Mouse (Mus musculus): Measurements from ENCODE around the gene Htr6. TPM values are rescaled to one million over a fixed set of nuclear protein-coding genes. Genes with fewer than 3 reads are reported as not detected.

Htr6 gene
- total RNA-seq, 2 experiments from 2014 or later, result not detected

DNA sequence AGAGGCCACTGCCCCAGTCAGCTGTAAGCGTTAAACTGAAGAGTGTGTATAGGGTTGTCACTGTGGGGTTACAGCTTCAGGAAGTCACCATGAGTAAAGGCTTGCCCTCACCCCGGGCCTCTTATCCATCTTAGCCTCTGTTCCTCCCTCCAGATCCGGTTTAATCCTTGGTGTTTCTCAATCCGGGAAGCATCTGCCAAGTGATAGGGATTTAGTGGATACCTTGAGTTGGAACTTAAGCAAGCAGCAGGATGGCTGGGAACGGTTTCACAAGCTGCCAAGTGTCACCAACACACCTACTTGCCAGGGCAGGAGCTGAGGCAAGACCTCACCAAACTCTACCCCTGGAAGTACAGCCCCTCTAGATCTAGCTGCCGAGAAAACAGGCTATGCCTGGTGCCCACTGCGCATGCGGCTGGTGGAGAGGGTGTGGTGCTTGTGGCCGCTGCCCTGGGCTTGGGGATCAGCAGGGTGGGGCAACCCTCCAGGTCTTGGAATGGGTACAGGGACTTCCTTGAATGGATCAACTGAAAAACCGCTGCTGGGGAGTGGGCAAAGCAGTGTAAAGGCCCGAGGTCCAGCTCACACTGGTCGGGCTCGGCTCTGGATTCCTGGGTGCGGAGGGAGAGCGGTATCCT, 15.1 kb upstream of the Htr6 start:
- intact Hi-C loops (cut with DNase I), result loop anchor here (5.0 kb wide), 1 partner anchor 102 kb away; the partner anchor contains the start of gene Capzb
- peak in 1 of 2 experiments; percentile 43 for DNase-seq

DNA sequence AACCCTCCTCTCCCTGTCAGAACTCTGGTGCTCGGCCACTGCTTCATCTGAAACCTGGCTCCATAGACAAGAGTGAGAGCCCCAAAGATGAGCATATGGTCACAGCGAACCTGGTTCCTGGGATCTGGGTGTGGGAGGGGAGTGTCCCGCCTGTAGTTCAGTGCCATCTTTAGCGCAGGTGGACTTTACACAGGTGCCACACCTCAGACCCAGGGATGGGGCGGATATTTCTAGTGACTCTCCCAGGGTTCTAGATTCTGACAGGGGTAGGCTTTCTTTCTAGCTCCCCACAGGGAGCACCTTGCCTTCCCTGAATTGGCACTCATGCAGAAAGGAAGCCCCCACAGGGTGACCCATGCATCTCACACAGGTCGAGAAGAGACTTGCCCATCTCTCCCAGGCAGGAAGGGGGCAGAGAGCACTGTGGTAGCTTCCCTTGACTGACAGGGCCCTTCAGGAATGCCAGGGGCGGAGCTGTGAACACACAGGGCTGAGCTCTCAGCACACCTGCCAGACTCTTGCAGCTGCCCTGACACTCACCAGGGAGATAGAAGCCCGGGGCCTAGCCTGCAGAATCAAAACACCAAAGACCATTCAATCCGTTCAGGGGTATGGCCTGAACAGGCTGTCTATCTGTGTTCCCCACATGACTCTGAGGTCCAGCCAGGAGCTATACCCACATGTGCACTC, 13.8 kb upstream of the Htr6 start:
- no peak for DNase-seq

GRCm38 (mm10) chr4:139086984-139087383, 11.6 kb upstream of the Htr6 start:
- intact Hi-C loops (cut with DNase I), result loop anchor here (2.0 kb wide), 2 partner anchors 164 to 202 kb away; no protein-coding TSS in a partner anchor
- no peak for DNase-seq

More for the DNA sequence above, 13.8 kb upstream of the Htr6 start:
- intact Hi-C loops (cut with DNase I), result no loop called here

DNA sequence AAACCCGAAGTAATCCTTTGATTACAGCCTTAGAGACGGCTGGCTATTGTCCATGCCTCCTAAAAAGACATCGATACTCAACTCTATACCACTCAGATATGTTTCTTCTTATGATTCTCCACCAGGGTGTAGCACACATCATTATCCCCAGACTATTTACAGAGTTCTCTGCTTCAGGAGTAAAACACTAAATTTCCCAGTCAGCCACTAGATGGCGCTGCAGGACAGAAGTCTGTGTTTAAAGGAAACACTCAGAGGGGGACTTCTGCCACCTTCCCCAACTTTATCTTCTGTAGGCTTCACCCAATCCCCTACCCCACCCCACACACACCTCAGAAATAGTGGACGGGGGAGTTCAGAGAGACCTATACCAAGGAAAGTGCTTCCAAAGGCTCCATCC, 10.7 kb upstream of the Htr6 start:
- peak; percentile 61 to 76 for DNase-seq
- intact Hi-C loops (cut with DNase I), result loop anchor here (2.0 kb wide), 2 partner anchors 165 to 203 kb away; no protein-coding TSS in a partner anchor

GRCm38 (mm10) chr4:139085337-139085736, 10.0 kb upstream of the Htr6 start:
- DNase-seq, result no peak
- intact Hi-C loops (cut with DNase I), result no loop called here

DNA sequence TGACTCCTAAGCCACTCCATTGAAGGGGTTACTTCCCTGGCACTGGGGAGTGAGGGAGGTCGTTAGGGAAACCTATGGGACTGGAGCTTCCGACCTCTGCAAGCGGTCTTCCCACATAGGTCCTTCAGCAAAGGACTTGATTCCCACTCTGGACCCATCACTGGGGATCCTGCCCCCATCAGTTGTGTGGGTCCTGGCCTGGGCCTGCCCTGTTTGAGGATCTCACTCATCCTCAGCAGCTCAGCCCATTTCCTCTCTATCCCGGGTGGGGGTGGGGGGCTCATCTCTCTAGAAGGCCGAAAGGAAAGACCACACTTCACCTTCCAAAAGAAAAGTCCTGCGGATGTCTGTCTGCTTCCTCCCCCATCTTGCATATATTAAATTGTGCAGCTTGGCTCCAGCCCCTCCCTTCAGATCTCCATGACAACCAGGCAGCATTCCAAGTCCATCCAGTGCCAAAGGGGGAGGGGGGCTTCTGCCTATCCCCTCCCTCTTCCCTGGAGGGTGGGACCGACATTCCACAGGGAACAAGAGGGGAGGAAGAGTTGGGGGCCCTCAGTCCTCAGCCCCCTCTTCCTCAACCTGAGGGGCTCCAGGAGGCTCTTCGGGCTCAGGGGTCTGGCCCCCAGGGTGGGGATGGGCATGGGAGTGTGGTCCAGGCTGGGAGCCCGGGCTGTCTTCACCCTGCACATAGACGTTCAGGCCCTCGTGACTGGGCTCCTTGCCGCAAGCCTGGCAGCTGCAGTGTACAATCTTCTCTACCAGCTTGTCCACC, 7.6 kb upstream of the Htr6 start:
- DNase-seq, result no peak
- intact Hi-C loops (cut with DNase I), result loop anchor here (2.0 kb wide), 1 partner anchor 254 kb away; no protein-coding TSS in a partner anchor

DNA sequence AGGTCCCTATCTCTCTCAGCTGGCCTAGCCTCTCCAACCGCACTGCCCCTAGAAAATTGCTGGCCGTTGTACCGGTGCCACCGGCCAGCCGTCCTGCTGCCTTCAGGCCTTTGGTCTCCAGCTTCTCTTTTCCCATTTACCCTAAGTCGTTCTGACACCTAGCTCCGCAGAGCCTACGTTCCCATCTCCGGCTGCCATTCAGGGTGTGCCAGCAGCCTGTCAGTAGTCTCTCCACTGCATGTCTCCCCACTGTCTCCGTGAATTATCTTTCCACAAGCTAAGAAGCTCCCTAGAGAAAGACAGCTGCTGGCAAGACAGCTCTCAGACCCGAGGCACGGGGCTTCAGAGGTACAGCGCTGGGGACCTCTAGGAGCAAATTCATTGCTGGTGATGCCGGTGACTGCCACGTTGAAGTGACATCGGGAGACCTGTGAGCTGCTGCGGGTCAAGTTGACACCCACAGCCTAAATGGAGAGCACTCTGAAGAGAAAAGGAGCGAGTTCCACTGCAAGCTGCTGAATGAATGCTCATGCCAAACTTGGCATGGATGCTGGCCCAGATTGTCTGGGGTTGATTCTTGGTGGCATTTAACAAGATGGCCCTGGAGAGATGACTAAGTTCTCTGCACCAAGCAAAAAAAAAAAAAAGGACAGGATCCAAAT, 6.0 kb upstream of the Htr6 start:
- intact Hi-C loops (cut with DNase I), result no loop called here
- DNase-seq, result no peak

- intact Hi-C loops (cut with DNase I), result no loop called here
- DNase-seq, result no peak
These were observed 4.9 kb upstream of the Htr6 start for GRCm38 (mm10) chr4:139080259-139080658.

DNA sequence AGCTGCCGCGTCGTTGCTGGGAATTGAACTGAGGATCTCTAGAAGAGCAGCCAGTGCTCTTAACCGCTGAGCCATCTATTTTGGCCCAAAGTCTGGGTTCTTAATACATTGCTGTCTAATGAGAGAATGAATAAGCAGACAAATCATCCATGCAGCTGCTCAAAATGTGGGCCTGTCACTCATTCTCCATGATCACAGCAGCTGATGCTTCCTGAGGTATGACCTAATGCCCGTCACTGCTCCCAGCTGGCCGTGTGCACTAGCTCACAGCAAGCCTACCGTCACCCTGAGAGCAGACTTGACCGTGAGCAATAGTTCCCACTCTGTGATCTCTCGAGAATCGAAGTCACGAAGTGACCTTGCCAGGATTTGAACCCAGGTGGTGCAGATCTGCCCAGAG, 4.1 kb upstream of the Htr6 start:
- intact Hi-C loops (cut with DNase I), result loop anchor here (2.0 kb wide), 1 partner anchor 157 kb away; no protein-coding TSS in a partner anchor
- no peak for DNase-seq

DNA sequence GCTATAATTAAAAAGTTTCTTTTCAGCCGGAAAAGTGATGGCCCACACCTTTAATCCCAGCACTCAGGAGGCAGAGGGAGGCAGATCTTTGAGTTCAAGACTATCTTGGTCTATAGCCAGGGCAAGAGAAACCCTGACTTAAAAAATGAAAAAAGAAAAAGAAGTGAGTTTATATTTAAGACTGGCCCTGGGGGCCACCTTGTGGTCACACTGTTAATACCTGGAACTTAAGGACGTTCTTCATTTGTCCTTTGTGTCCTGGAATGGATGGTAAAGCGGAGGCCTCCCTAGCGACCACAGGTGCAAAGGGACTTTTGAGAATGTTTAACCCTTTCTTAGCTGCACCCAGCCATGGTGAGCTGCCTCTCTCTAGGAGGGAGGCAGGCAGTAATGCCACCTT, 3.4 kb upstream of the Htr6 start:
- intact Hi-C loops (cut with DNase I), result loop anchor here (2.0 kb wide), 1 partner anchor 156 kb away; no protein-coding TSS in a partner anchor
- no peak for DNase-seq

GRCm38 (mm10) chr4:139078313-139078712, 2.9 kb upstream of the Htr6 start:
- no peak for DNase-seq
- intact Hi-C loops (cut with DNase I), result loop anchor here (2.0 kb wide), 1 partner anchor 156 kb away; no protein-coding TSS in a partner anchor

GRCm38 (mm10) chr4:139075915-139076314, 545 bp upstream of the Htr6 start:
- no peak for DNase-seq
- intact Hi-C loops (cut with DNase I), result no loop called here

DNA sequence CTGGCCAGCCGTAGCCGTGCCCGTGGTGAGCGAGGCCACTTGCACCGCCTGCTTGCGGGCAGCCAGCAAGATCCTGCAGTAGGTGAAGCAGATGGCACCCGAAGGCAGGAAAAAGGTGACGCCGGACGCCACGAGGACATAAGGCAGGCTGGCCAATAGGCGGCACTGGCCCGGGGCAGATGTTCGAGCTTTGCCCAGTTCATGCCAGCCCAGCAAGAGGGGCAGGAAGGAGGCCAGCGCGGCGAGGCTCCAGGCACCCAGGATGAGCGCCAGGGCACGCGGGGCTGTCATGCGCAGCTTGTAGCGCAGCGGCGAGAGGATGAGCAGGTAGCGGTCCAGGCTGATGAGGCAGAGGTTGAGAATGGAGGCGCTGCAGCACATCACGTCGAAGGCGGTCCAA, 1.3 kb downstream of the Htr6 start:
- DNase-seq, result peak in 1 of 2 experiments; percentile 44
- intact Hi-C loops (cut with DNase I), result loop anchor here (5.0 kb wide), 1 partner anchor 332 kb away; no protein-coding TSS in a partner anchor

DNA sequence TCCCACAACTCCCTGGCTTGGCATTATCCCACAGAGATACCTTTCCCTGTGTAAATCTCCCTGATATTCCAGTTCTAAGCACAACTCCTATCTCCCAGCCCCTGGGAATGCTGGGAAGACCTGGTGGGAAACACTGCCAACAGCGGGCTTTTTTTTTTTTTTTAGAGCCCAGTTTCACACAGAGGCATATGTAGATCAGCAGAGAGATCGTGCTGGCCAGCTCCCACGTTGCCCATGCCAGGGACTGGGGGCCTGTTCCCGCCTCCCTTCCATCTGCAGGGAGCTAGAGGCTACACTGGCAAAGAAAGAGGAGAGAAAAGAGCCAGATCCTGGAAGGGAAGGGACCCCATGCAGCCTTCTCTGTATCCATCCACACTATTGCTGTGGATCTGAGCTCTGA, 7.1 kb downstream of the Htr6 start:
- DNase-seq, result no peak
- intact Hi-C loops (cut with DNase I), result no loop called here

DNA sequence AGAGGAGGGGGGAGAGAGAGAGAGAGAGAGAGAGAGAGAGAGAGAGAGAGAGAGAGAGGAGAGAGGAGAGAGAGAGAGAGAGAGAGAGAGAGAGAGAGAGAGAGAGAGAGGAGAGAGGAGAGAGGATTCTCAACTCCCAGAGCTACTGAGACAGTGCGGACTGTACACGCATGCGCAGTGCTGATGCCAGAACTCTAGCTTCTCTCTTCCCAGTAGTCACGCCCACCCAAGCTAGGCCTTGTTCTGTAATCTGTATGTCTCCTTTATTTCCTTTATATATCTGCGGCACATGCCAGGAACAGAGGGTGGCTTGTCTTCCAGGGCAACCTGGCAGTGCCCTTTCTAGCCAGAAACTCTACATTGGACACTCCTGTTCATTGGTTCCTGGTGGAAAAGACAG, 10.5 kb downstream of the Htr6 start:
- no peak for DNase-seq
- intact Hi-C loops (cut with DNase I), result no loop called here

DNA sequence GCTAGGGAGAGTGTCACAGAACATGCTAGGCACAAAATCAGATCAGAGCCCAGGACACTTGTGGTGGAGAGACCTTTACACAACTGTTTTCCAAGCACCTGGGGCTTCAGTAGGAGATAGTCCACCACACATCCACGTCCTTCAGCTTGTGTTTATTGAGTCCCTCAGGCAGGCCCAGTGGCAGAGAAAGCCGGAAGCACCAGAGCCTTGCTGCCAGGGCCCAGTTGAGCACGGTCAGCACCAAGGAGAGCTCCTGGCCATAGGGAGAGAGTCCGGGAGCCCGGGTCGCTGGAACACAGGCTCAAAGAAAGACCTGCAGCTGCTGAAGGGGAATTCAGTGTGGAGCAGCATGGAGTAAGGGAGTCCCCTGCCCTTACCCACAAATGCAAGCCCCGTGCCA, 15.8 kb downstream of the Htr6 start:
- no peak for DNase-seq
- intact Hi-C loops (cut with DNase I), result no loop called here

- intact Hi-C loops (cut with DNase I), result no loop called here
- DNase-seq, result no peak
These were observed 17.3 kb downstream of the Htr6 start for GRCm38 (mm10) chr4:139058029-139058428.

- no peak for DNase-seq
- intact Hi-C loops (cut with DNase I), result no loop called here
These were observed 18.1 kb downstream of the Htr6 start for GRCm38 (mm10) chr4:139057291-139057690.

GRCm38 (mm10) chr4:139055744-139056143, 19.6 kb downstream of the Htr6 start:
- DNase-seq, result no peak
- intact Hi-C loops (cut with DNase I), result no loop called here

- intact Hi-C loops (cut with DNase I), result no loop called here
- DNase-seq, result no peak
These were observed 20.0 kb downstream of the Htr6 start for GRCm38 (mm10) chr4:139055336-139055735.
